Mouse (Mus musculus): ENCODE measurements around the gene Axl. TPM values are rescaled to one million over a fixed set of nuclear protein-coding genes. Genes with fewer than 3 reads are reported as not detected.

The Axl gene
- polyA plus RNA-seq, 2 experiments: 80.2 to 132 TPM

- H3K27me3 ChIP-seq (ENCODE audit: control insufficient read depth, insufficient read depth, low read length): no peaks in the 10 kb centered on the region
- WGBS: 55% methylated on average over 10 of the region's 10 CpGs
- no peak for TF ChIP-seq POLR2A (IDR thresholded peaks at IDR 0.05; ENCODE audit: borderline replicate concordance, extremely low read depth, insufficient read depth, insufficient read length)
- no peak for ATAC-seq (ENCODE audit: low FRiP score, low read depth)
- peak overlapping the region; percentile 80; the same call in 1 of the 2 replicates for H3K4me2 ChIP-seq (replicated peaks; ENCODE audit: low read depth, low read length, severe bottlenecking)
- H3K27ac ChIP-seq (replicated peaks; ENCODE audit: low read depth, low read length): no peak overlapping the region
- no peak overlapping the region; the same call in 1 of the 2 replicates for H3K4me3 ChIP-seq (replicated peaks; ENCODE audit: low read length)
- peak; percentile 70 for DNase-seq (ENCODE audit: low spot score)
- H3K36me3 ChIP-seq (ENCODE audit: control insufficient read depth, insufficient read depth, low read length): peaks cover 63% of the 10 kb centered on the region
- no peak overlapping the region for H3K9ac ChIP-seq (ENCODE audit: low read depth, low read length, severe bottlenecking)
- peaks cover 13% of the 10 kb centered on the region for H3K4me1 ChIP-seq (ENCODE audit: control insufficient read depth, insufficient read depth, low read length)
- no peaks in the 10 kb centered on the region for H3K9me3 ChIP-seq (ENCODE audit: control insufficient read depth, low read length)
Observed at GRCm38 (mm10) chr7:25719761-25720610, 68.5 kb downstream of the Axl start.

GRCm38 (mm10) chr7:25718788-25719417 lies 69.6 kb downstream of the Axl start, which contains the start of gene Ccdc97:
Ccdc97 (minus strand) TSS chr7:25719088.
- 4% methylated on average over 32 of the region's 32 CpGs for WGBS
- peak within 1 kb of the TSS; percentile 73 for H3K4me3 ChIP-seq (replicated peaks; ENCODE audit: low read length)
- peak; percentile 96 for DNase-seq (ENCODE audit: low spot score)
- peak within 1 kb of the TSS; percentile 59; the same call in 1 of the 2 replicates for H3K27ac ChIP-seq (replicated peaks; ENCODE audit: low read depth, low read length)
- H3K36me3 ChIP-seq (ENCODE audit: control insufficient read depth, insufficient read depth, low read length): peaks cover 63% of the 10 kb centered on the region
- no peaks in the 10 kb centered on the region for H3K9me3 ChIP-seq (ENCODE audit: control insufficient read depth, low read length)
- peak within 1 kb of the TSS; percentile 80 for H3K4me2 ChIP-seq (replicated peaks; ENCODE audit: low read depth, low read length, severe bottlenecking)
- ATAC-seq (ENCODE audit: low FRiP score, low read depth): peak; percentile 88
- TF ChIP-seq POLR2A (IDR thresholded peaks at IDR 0.05; ENCODE audit: borderline replicate concordance, extremely low read depth, insufficient read depth, insufficient read length): no peak
- H3K4me1 ChIP-seq (ENCODE audit: control insufficient read depth, insufficient read depth, low read length): peaks cover 13% of the 10 kb centered on the region
- peak within 1 kb of the TSS; percentile 64 for H3K9ac ChIP-seq (ENCODE audit: low read depth, low read length, severe bottlenecking)
- no peaks in the 10 kb centered on the region for H3K27me3 ChIP-seq (ENCODE audit: control insufficient read depth, insufficient read depth, low read length)

GRCm38 (mm10) chr7:25717478-25717877 lies 71.0 kb downstream of the Axl start:
- Histone ChIP-seq H3K9ac (ENCODE audit: low read depth, low read length, severe bottlenecking) (no peak overlapping the region; the same call in 1 of the 2 replicates), H3K27me3 (ENCODE audit: control insufficient read depth, insufficient read depth, low read length) (no peaks in the 10 kb centered on the region), H3K36me3 (ENCODE audit: control insufficient read depth, insufficient read depth, low read length) (peaks cover 62% of the 10 kb centered on the region), H3K4me2 (replicated peaks; ENCODE audit: low read depth, low read length, severe bottlenecking) (peak overlapping the region; percentile 80), H3K27ac (replicated peaks; ENCODE audit: low read depth, low read length) (no peak overlapping the region), H3K9me3 (ENCODE audit: control insufficient read depth, low read length) (no peaks in the 10 kb centered on the region), H3K4me1 (ENCODE audit: control insufficient read depth, insufficient read depth, low read length) (peaks cover 13% of the 10 kb centered on the region), H3K4me3 (replicated peaks; ENCODE audit: low read length) (peak overlapping the region; percentile 73; the same call in 1 of the 2 replicates)
- ATAC-seq (ENCODE audit: low FRiP score, low read depth) (no peak), DNase-seq (ENCODE audit: low spot score) (no peak)
- TF ChIP-seq POLR2A (IDR thresholded peaks at IDR 0.05; ENCODE audit: borderline replicate concordance, extremely low read depth, insufficient read depth, insufficient read length): no peak
- 84% methylated on average over 3 of the region's 3 CpGs for WGBS

GRCm38 (mm10) chr7:25715731-25716271 lies 72.7 kb downstream of the Axl start:
- TF ChIP-seq POLR2A (IDR thresholded peaks at IDR 0.05; ENCODE audit: borderline replicate concordance, extremely low read depth, insufficient read depth, insufficient read length): no peak
- no peak for ATAC-seq (ENCODE audit: low FRiP score, low read depth)
- Histone ChIP-seq H3K9ac (ENCODE audit: low read depth, low read length, severe bottlenecking) (no peak overlapping the region), H3K27ac (replicated peaks; ENCODE audit: low read depth, low read length) (no peak overlapping the region), H3K9me3 (ENCODE audit: control insufficient read depth, low read length) (no peaks in the 10 kb centered on the region), H3K4me2 (replicated peaks; ENCODE audit: low read depth, low read length, severe bottlenecking) (no peak overlapping the region), H3K36me3 (ENCODE audit: control insufficient read depth, insufficient read depth, low read length) (peaks cover 53% of the 10 kb centered on the region), H3K4me3 (replicated peaks; ENCODE audit: low read length) (no peak overlapping the region), H3K4me1 (ENCODE audit: control insufficient read depth, insufficient read depth, low read length) (peaks cover 26% of the 10 kb centered on the region), H3K27me3 (ENCODE audit: control insufficient read depth, insufficient read depth, low read length) (no peaks in the 10 kb centered on the region)
- WGBS: 95% methylated on average over 22 of the region's 22 CpGs
- no peak for DNase-seq (ENCODE audit: low spot score)

GRCm38 (mm10) chr7:25714581-25714980 lies 73.9 kb downstream of the Axl start:
- Histone ChIP-seq H3K4me3 (replicated peaks; ENCODE audit: low read length) (no peak overlapping the region), H3K27me3 (ENCODE audit: control insufficient read depth, insufficient read depth, low read length) (no peaks in the 10 kb centered on the region), H3K4me2 (replicated peaks; ENCODE audit: low read depth, low read length, severe bottlenecking) (no peak overlapping the region), H3K9ac (ENCODE audit: low read depth, low read length, severe bottlenecking) (no peak overlapping the region), H3K9me3 (ENCODE audit: control insufficient read depth, low read length) (no peaks in the 10 kb centered on the region), H3K36me3 (ENCODE audit: control insufficient read depth, insufficient read depth, low read length) (peaks cover 49% of the 10 kb centered on the region), H3K27ac (replicated peaks; ENCODE audit: low read depth, low read length) (no peak overlapping the region), H3K4me1 (ENCODE audit: control insufficient read depth, insufficient read depth, low read length) (peaks cover 32% of the 10 kb centered on the region)
- WGBS: 95% methylated on average over 8 of the region's 8 CpGs
- DNase-seq (ENCODE audit: low spot score): no peak
- ATAC-seq (ENCODE audit: low FRiP score, low read depth): no peak
- no peak for TF ChIP-seq POLR2A (IDR thresholded peaks at IDR 0.05; ENCODE audit: borderline replicate concordance, extremely low read depth, insufficient read depth, insufficient read length)

Measured in limb, embryonic 14.5 days (tissue).